Mouse (Mus musculus): Measurements from ENCODE around the gene Magea2.

- TF ChIP-seq CTCF (IDR thresholded peaks at IDR 0.05; ENCODE audit: low read depth, low read length) (no peak), POLR2A (IDR thresholded peaks at IDR 0.05; ENCODE audit: borderline replicate concordance, low read depth, low read length) (no peak)
These were observed 4.6 kb upstream of the Magea2 start for GRCm38 (mm10) chrX:155098024-155098423.
